Mouse (Mus musculus) limb, embryonic 14.5 days (tissue): ENCODE data around the gene Padi3. TPM values are rescaled to one million over a fixed set of nuclear protein-coding genes. Genes with fewer than 3 reads are reported as not detected.
A peak's percentile ranks its signal among the peaks of the same experiment; 100 is the strongest.

Source experiments
- ATAC-seq: fragments of 200-750 bp; cut with Nextera tagmentation; 2 replicates; pipeline ENCODE4 v1.8.0; 2017; ENCODE audit warnings: low read depth, moderate number of reproducible peaks, moderate TSS enrichment; ENCODE audit not compliant: low FRiP score
- DNase-seq: peaks from one replicate; pipeline ENCODE4 v3.0.0-alpha.2; 2015; ENCODE audit warnings: low spot score
- H3K27ac ChIP-seq: fragments of 300-500 bp; sonication (generic); replicated peaks from 2 replicates; pipeline ENCODE4 v1.5.1; 2014; ENCODE audit warnings: low read depth, mild to moderate bottlenecking, low read length, moderate library complexity, mixed read lengths
- H3K27me3 ChIP-seq: fragments of 300-500 bp; sonication (generic); 2 replicates; pipeline ENCODE4 v1.6.1; 2014; ENCODE audit warnings: low read length, mixed read lengths; ENCODE audit not compliant: control insufficient read depth, insufficient read depth
- H3K36me3 ChIP-seq: fragments of 300-500 bp; sonication (generic); 2 replicates; pipeline ENCODE4 v1.6.1; 2014; ENCODE audit warnings: mild to moderate bottlenecking, low read length, moderate library complexity, mixed read lengths; ENCODE audit not compliant: control insufficient read depth, insufficient read depth
- H3K4me1 ChIP-seq: fragments of 300-500 bp; sonication (generic); 2 replicates; pipeline ENCODE4 v1.6.1; 2014; ENCODE audit warnings: antibody characterized with exemption, low read length, mixed read lengths; ENCODE audit not compliant: control insufficient read depth, insufficient read depth
- H3K4me2 ChIP-seq: fragments of 300-500 bp; sonication (generic); replicated peaks from 2 replicates; pipeline ENCODE4 v1.6.1; 2014; ENCODE audit warnings: low read depth, mild to moderate bottlenecking, low read length, moderate library complexity; ENCODE audit not compliant: severe bottlenecking
- H3K4me3 ChIP-seq: fragments of 300-500 bp; sonication (generic); replicated peaks from 2 replicates; pipeline ENCODE4 v1.5.1; 2014; ENCODE audit warnings: low read length
- H3K9ac ChIP-seq: fragments of 300-500 bp; sonication (generic); 2 replicates; pipeline ENCODE4 v1.6.1; 2014; ENCODE audit warnings: mild to moderate bottlenecking, low read depth, low read length, moderate library complexity; ENCODE audit not compliant: severe bottlenecking
- H3K9me3 ChIP-seq: fragments of 300-500 bp; sonication (generic); 2 replicates; pipeline ENCODE4 v1.6.1; 2016; ENCODE audit warnings: low read length; ENCODE audit not compliant: control insufficient read depth
- POLR2A ChIP-seq: fragments of 200-500 bp; IDR thresholded peaks from 2 replicates; pipeline ENCODE4 v1.8.0; 2012; ENCODE audit warnings: inconsistent platforms, mild to moderate bottlenecking, moderate library complexity, borderline replicate concordance; ENCODE audit not compliant: insufficient read depth, insufficient read length; ENCODE audit errors: extremely low read depth
- WGBS: fragments of 180-500 bp; shearing (Covaris S2); extraction: QIAGEN DNeasy Blood & Tissue Kit; methylation state at CpG from one replicate; pipeline ENCODE4 v1.1.7; 2014; 5-methylcytosine and 5-hydroxymethylcytosine counted together
- polyA plus RNA-seq, 2 experiments: library from polyadenylated mRNA; depleted of rRNA in 1 of 2; stranded (reverse) in 1 of 2; unstranded in 1 of 2; fragments of >200 nt; fragmentation: Nextera tagmentation in 1 of 2; extraction: Ambion mirVana in 1 of 2; gene quantifications; 2 replicates each; pipeline versions ENCODE4 v1.2.1 to v1.2.3; 2012 to 2014

Gene Padi3
- polyA plus RNA-seq, 2 experiments: 0.08 to 0.30 TPM

DNA sequence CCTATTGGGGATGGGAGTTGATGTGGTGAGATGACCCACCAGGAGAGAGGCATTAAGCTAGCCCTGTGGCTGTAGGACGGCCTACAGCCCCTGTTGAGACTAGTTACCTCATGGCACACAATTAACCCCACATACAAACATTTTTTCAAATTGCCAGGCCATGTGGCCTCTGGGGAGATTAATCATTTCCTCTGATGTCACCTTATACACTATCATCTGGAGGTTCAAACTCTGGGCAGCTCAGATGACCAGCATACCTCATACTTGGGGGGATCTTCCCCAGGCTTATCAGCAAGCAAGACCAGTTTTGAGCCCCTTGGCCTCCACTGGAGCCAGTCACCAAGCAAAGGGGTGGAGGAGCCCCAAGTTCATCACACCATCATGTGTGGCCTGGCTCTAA lies 32.5 kb upstream of the Padi3 start:
- Histone ChIP-seq H3K4me3 (no peak overlapping the region), H3K9ac (no peak overlapping the region), H3K4me2 (no peak overlapping the region), H3K27me3 (no peaks in the 10 kb centered on the region), H3K36me3 (no peaks in the 10 kb centered on the region), H3K9me3 (no peaks in the 10 kb centered on the region), H3K4me1 (peaks cover 7% of the 10 kb centered on the region; the same call in 1 of the 2 replicates), H3K27ac (no peak overlapping the region)
- ATAC-seq (no peak), DNase-seq (no peak)
- no peak for TF ChIP-seq POLR2A
- WGBS: 82% methylated on average over 1 of the region's 1 CpGs

DNA sequence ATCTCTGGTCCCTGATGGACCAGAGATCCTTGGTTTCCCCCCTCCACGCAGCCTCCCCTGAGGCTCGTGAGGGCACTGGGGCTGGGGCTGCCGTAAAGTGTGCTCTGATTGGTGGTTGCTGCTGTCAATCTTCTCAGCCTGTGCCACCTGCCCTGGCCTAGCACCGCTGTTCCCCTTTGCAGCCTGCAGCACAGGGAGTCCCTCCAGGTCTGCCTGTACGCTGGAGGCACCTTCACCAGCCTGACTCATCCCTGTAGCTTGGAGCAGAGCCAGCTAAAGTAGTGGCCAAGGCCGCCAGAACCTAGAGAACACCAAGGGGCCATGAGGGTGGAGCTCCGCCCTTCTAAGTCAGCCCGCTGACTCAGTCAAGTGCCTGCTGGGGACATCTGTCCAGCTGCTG lies 27.4 kb upstream of the Padi3 start:
- no peak overlapping the region for H3K9ac ChIP-seq
- WGBS: 25% methylated on average over 8 of the region's 8 CpGs
- no peak overlapping the region for H3K27ac ChIP-seq
- DNase-seq: no peak
- no peaks in the 10 kb centered on the region for H3K36me3 ChIP-seq
- H3K4me2 ChIP-seq: no peak overlapping the region
- no peak for TF ChIP-seq POLR2A
- H3K4me3 ChIP-seq: no peak overlapping the region
- H3K27me3 ChIP-seq: no peaks in the 10 kb centered on the region
- H3K9me3 ChIP-seq: no peaks in the 10 kb centered on the region
- no peak for ATAC-seq
- peaks cover 10% of the 10 kb centered on the region; the same call in 1 of the 2 replicates for H3K4me1 ChIP-seq

GRCm38 (mm10) chr4:140836208-140836866 lies 25.9 kb upstream of the Padi3 start:
- Histone ChIP-seq H3K27me3 (no peaks in the 10 kb centered on the region), H3K36me3 (no peaks in the 10 kb centered on the region), H3K4me2 (no peak overlapping the region), H3K27ac (no peak overlapping the region), H3K4me3 (no peak overlapping the region), H3K4me1 (peaks cover 10% of the 10 kb centered on the region; the same call in 1 of the 2 replicates), H3K9ac (no peak overlapping the region), H3K9me3 (no peaks in the 10 kb centered on the region)
- WGBS: 64% methylated on average over 11 of the region's 11 CpGs
- no peak for ATAC-seq
- no peak for DNase-seq
- no peak for TF ChIP-seq POLR2A

DNA sequence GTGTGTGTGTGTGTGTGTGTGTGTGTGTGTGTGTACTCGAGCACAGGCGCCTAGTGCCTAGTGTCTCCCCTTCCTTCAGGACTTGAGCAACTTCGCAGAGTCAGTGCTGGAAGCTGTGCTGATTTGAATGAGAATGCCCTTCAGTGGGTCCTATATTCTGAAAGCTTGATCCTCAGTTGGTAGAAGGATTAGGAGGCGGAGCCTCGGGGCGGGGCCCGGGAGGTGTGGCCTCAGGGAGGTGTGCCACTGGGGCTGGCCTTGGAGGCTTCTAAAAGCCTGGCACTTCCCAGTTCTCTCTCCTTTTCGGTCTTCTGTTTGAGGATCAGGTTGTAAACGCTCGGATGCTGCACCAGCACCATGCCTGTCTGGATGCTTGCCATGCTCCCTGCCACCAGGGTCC lies 25.2 kb upstream of the Padi3 start:
- Histone ChIP-seq H3K4me3 (no peak overlapping the region), H3K4me1 (peaks cover 10% of the 10 kb centered on the region; the same call in 1 of the 2 replicates), H3K9ac (no peak overlapping the region), H3K4me2 (0 out of 2 replicates have a peak overlapping the region, but pooled peaks have one; percentile 10), H3K27me3 (no peaks in the 10 kb centered on the region), H3K27ac (no peak overlapping the region), H3K36me3 (no peaks in the 10 kb centered on the region), H3K9me3 (no peaks in the 10 kb centered on the region)
- DNase-seq (peak; percentile 35), ATAC-seq (0 out of 2 replicates have a peak, but pooled peaks have one; percentile 31)
- 11% methylated on average over 10 of the region's 10 CpGs for WGBS
- TF ChIP-seq POLR2A: no peak

DNA sequence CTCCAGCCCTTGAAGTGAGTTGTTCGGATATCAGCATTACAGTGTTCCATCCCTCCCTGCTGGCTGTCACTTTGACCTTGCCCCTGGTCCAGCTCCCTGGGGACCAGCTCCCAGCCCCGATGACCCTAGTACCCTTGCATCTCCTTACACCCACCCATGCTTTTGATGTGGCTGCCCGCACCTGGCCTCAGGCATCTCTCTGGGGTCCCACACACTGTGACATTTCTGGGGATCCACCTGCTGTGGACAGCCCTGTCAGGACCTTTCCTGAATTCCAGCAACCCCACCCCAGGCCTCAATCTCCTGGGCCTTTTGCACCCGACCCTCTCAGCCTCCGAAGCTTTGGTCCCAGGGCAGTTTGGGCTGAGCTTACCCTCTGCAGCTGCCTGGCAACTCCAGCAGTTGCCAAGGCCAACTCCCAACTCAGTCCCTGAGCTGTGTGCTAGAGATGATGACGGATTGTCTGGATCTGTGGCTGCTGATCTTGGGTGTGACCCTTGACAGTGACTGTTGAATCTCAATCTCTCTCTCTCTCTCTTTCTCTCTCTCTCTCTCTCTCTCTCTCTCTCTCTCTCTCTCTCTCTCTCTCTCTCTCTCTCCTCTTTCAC lies 24.0 kb upstream of the Padi3 start:
- Histone ChIP-seq H3K4me2 (no peak overlapping the region), H3K9me3 (no peaks in the 10 kb centered on the region), H3K9ac (no peak overlapping the region), H3K4me3 (no peak overlapping the region), H3K27ac (no peak overlapping the region), H3K4me1 (peaks cover 10% of the 10 kb centered on the region; the same call in 1 of the 2 replicates), H3K36me3 (no peaks in the 10 kb centered on the region), H3K27me3 (no peaks in the 10 kb centered on the region)
- no peak for TF ChIP-seq POLR2A
- WGBS: 66% methylated on average over 6 of the region's 6 CpGs
- DNase-seq: no peak
- no peak for ATAC-seq
